In genomic region chr19:6126289-6126688, GRCm38 (mm10) we compare ENCODE assay signal across 8 mouse cellular contexts. TPM values are rescaled to one million over a fixed set of nuclear protein-coding genes. Genes with fewer than 3 reads are reported as not detected.
DNase-seq lines count a peak whose midpoint lies in the region; ATAC-seq and TF ChIP-seq lines count a peak whose summit lies in the region.

No protein-coding gene starts in this region.

- H3K4me1 ChIP-seq in heart, postnatal 0 days (ENCODE audit: control insufficient read depth, insufficient read depth), result no peaks in the 10 kb centered on the region; the same call in 1 of the 2 replicates

- H3K9me3 ChIP-seq in heart, postnatal 0 days (replicated peaks; ENCODE audit: control insufficient read depth, low read length), result no peaks in the 10 kb centered on the region

- TF ChIP-seq EP300 in heart, postnatal 0 days (IDR thresholded peaks at IDR 0.05; ENCODE audit: low read depth), result no peak

- 24% methylated on average over 4 of the region's 4 CpGs for WGBS in heart, postnatal 0 days

- intact Hi-C loops in heart, postnatal 25 days (cut with DNase I), result loop anchor here (1.0 to 10.0 kb wide), 2 partner anchors 159 to 209 kb away; partner anchors contain the start of gene Men1

- H3K4me3 ChIP-seq in heart, postnatal 0 days (ENCODE audit: low read depth, low read length), result no peak overlapping the region

- in situ Hi-C loops in Patski (cut with MboI; ENCODE audit: low pct_unique_long_range_greater_than_20kb), result loop anchor here (5.0 kb wide), 1 partner anchor 164 kb away; the partner anchor contains the start of gene Pola2

- no peak overlapping the region for H3K4me2 ChIP-seq in heart, postnatal 0 days (ENCODE audit: low read depth, low read length)

- H3K36me3 ChIP-seq in heart, postnatal 0 days (replicated peaks; ENCODE audit: control insufficient read depth, insufficient read depth, low read length), result no peaks in the 10 kb centered on the region
- no peaks in the 10 kb centered on the region for H3K36me3 ChIP-seq in splenic B cell, adult 2 months (ENCODE audit: control insufficient read depth, insufficient read depth, low read length, poor library complexity, severe bottlenecking)

- ATAC-seq in heart, postnatal 0 days (ENCODE audit: insufficient read depth, low read depth), result no peak
- ATAC-seq in Patski, result no peak
- peak; percentile 39; the same call in 1 of the 2 replicates for ATAC-seq in erythroid progenitor cell, adult 5-6 weeks (replicated peaks; ENCODE audit: low FRiP score, poor library complexity, severe bottlenecking)

- CTCF ChIA-PET in Patski (lab: Charles Lee), result interaction anchor here (3.9 kb wide), 1 partner anchor 15 kb away, joined by 19 read pairs; the partner anchor contains the start of genes Arl2 and Batf2

- H3K27ac ChIP-seq in heart, postnatal 0 days (ENCODE audit: low read depth), result no peak overlapping the region

- POLR2A ChIA-PET in Patski (lab: Charles Lee), result no interaction called here

- no peak for DNase-seq in heart, postnatal 0 days (ENCODE audit: low spot score)
- no peak for DNase-seq in heart, postnatal 25 days (ENCODE audit: low spot score)
- DNase-seq in B cell, adult 2 months, result peak; percentile 78 to 81
- DNase-seq in Patski (ENCODE audit: low read depth, low spot score), result no peak
- DNase-seq in lung, postnatal 10 days, result peak; percentile 75
- peak; percentile 85 for DNase-seq in splenic B cell, adult 2 months (ENCODE audit: low read depth, low spot score)
- DNase-seq in gastrocnemius, postnatal 25 days, result no peak

- no peaks in the 10 kb centered on the region for H3K27me3 ChIP-seq in heart, postnatal 0 days (ENCODE audit: control insufficient read depth, insufficient read depth, low read length)
- H3K27me3 ChIP-seq in Patski, result no peaks in the 10 kb centered on the region
- no peaks in the 10 kb centered on the region for H3K27me3 ChIP-seq in splenic B cell, adult 2 months (ENCODE audit: control insufficient read depth, insufficient read depth, low read length, poor library complexity, severe bottlenecking)

- peak; percentile 71 for TF ChIP-seq CTCF in heart, postnatal 0 days (IDR thresholded peaks at IDR 0.05; ENCODE audit: low read depth)
- peak; percentile 88 for TF ChIP-seq CTCF in Patski (IDR thresholded peaks at IDR 0.05)

- H3K9ac ChIP-seq in heart, postnatal 0 days (replicated peaks; ENCODE audit: low read depth, low read length), result no peak overlapping the region

RNA-seq across cellular contexts. Expression of gene Snx15, which starts 1.8 kb away (rescaled TPM):
- total RNA-seq in heart, postnatal 0 days (2014; rRNA removed; ENCODE audit: low replicate concordance), result 30.5 and 55.7 TPM in 2 replicates
- polyA plus RNA-seq in heart, postnatal 0 days (2015; fragmentation: Nextera tagmentation; extraction: Ambion mirVana), result 17.5 and 18.5 TPM in 2 replicates
- total RNA-seq in heart, postnatal 25 days (2021), result 10 to 100 TPM; 13.7 to 15.1 TPM
- 40.4 TPM for polyA plus RNA-seq in Patski (2021)
- 52.8 and 61.6 TPM in 2 replicates for total RNA-seq in erythroid progenitor cell, adult 5-6 weeks (2015; ENCODE audit: low replicate concordance)
- 23.8 and 39.4 TPM in 2 replicates for total RNA-seq in erythroid progenitor cell, adult 5-6 weeks (2017; ENCODE audit: low replicate concordance)
- total RNA-seq in gastrocnemius, postnatal 25 days (2021), result 10 to 100 TPM in 1 of 2 experiments, 1 to 10 TPM in 1; 8.7 to 12.4 TPM

RNA-seq across cellular contexts. Expression of gene Sac3d1, which starts 7.8 kb away (rescaled TPM):
- 46.5 and 48.8 TPM in 2 replicates for total RNA-seq in heart, postnatal 0 days (2014; rRNA removed; ENCODE audit: low replicate concordance)
- polyA plus RNA-seq in heart, postnatal 0 days (2015; fragmentation: Nextera tagmentation; extraction: Ambion mirVana), result 25.1 and 25.8 TPM in 2 replicates
- 1 to 10 TPM; 7.9 to 8.5 TPM for total RNA-seq in heart, postnatal 25 days (2021)
- polyA plus RNA-seq in Patski (2021), result 17.0 TPM
- total RNA-seq in erythroid progenitor cell, adult 5-6 weeks (2015; ENCODE audit: low replicate concordance), result 2.5 and 5.9 TPM in 2 replicates
- total RNA-seq in erythroid progenitor cell, adult 5-6 weeks (2017; ENCODE audit: low replicate concordance), result 4.4 and 4.6 TPM in 2 replicates
- total RNA-seq in gastrocnemius, postnatal 25 days (2021), result 10 to 100 TPM in 1 of 2 experiments, 1 to 10 TPM in 1; 8.8 to 10.3 TPM

RNA-seq across cellular contexts. Expression of gene Batf2, which starts 14.5 kb away (rescaled TPM):
- 0.46 TPM in 1 of 2 replicates, not detected in the other for total RNA-seq in heart, postnatal 0 days (2014; rRNA removed; ENCODE audit: low replicate concordance)
- 0.16 and 0.18 TPM in 2 replicates for polyA plus RNA-seq in heart, postnatal 0 days (2015; fragmentation: Nextera tagmentation; extraction: Ambion mirVana)
- under 1 TPM; 0.78 to 0.87 TPM for total RNA-seq in heart, postnatal 25 days (2021)
- polyA plus RNA-seq in Patski (2021), result 0.08 TPM
- 2.5 and 7.1 TPM in 2 replicates for total RNA-seq in erythroid progenitor cell, adult 5-6 weeks (2015; ENCODE audit: low replicate concordance)
- total RNA-seq in erythroid progenitor cell, adult 5-6 weeks (2017; ENCODE audit: low replicate concordance), result 1.7 TPM in 1 of 2 replicates, not detected in the other
- total RNA-seq in gastrocnemius, postnatal 25 days (2021), result under 1 TPM; 0.19 to 0.72 TPM

RNA-seq across cellular contexts. Expression of gene Arl2, which starts 15.1 kb away (rescaled TPM):
- 59.2 and 75.1 TPM in 2 replicates for total RNA-seq in heart, postnatal 0 days (2014; rRNA removed; ENCODE audit: low replicate concordance)
- polyA plus RNA-seq in heart, postnatal 0 days (2015; fragmentation: Nextera tagmentation; extraction: Ambion mirVana), result 96.6 and 105 TPM in 2 replicates
- total RNA-seq in heart, postnatal 25 days (2021), result 10 to 100 TPM; 54.4 to 58.4 TPM
- 122 TPM for polyA plus RNA-seq in Patski (2021)
- total RNA-seq in erythroid progenitor cell, adult 5-6 weeks (2015; ENCODE audit: low replicate concordance), result 17.2 and 19.8 TPM in 2 replicates
- total RNA-seq in erythroid progenitor cell, adult 5-6 weeks (2017; ENCODE audit: low replicate concordance), result 9.4 and 17.3 TPM in 2 replicates
- 10 to 100 TPM; 53.8 to 59.2 TPM for total RNA-seq in gastrocnemius, postnatal 25 days (2021)

RNA-seq across cellular contexts. Expression of gene Naaladl1, which starts 20.7 kb away (rescaled TPM):
- not detected in 2 replicates for total RNA-seq in heart, postnatal 0 days (2014; rRNA removed; ENCODE audit: low replicate concordance)
- 0.07 TPM in 1 of 2 replicates, not detected in the other for polyA plus RNA-seq in heart, postnatal 0 days (2015; fragmentation: Nextera tagmentation; extraction: Ambion mirVana)
- total RNA-seq in heart, postnatal 25 days (2021), result not detected
- 0.54 TPM for polyA plus RNA-seq in Patski (2021)
- total RNA-seq in erythroid progenitor cell, adult 5-6 weeks (2015; ENCODE audit: low replicate concordance), result 14.7 and 15.9 TPM in 2 replicates
- 6.4 and 9.8 TPM in 2 replicates for total RNA-seq in erythroid progenitor cell, adult 5-6 weeks (2017; ENCODE audit: low replicate concordance)
- total RNA-seq in gastrocnemius, postnatal 25 days (2021), result not detected

Comparison
In these comparisons a context has a peak if more than half of its experiments do, and no peak if none do; other contexts are left out.
1. DNase-seq: peak in B cell, adult 2 months (2 of 2), lung, postnatal 10 days (single experiment) and splenic B cell, adult 2 months (single experiment); none in heart, postnatal 0 days (single experiment), heart, postnatal 25 days (single experiment), Patski (single experiment) and gastrocnemius, postnatal 25 days (single experiment).